Mouse (Mus musculus) left cerebral cortex, adult 2 months (tissue): ENCODE data around the gene Msi2. TPM values are rescaled to one million over a fixed set of nuclear protein-coding genes. Genes with fewer than 3 reads are reported as not detected.

ENCODE experiments used
- DNase-seq, 2 experiments: peaks; one replicate each; pipeline ENCODE4 v3.0.0; 2021 to 2022; ENCODE audit warnings: low spot score in 2 of 2, mixed read lengths in 1 of 2; ENCODE audit errors: extremely low spot score in 1 of 2
- H3K27ac ChIP-seq: fragments of 200-600 bp; 2 replicates; pipeline ENCODE4 v1.8.1; 2022
- H3K4me3 ChIP-seq: fragments of 200-600 bp; 2 replicates; pipeline ENCODE4 v1.8.1; 2022
- CTCF ChIP-seq: fragments of 200-600 bp; IDR thresholded peaks from 2 replicates; pipeline ENCODE4 v1.8.1; 2022; ENCODE audit warnings: antibody characterized with exemption, mild to moderate bottlenecking, moderate library complexity
- intact Hi-C: fragments of 180-260 bp; cut with DNase I; formaldehyde crosslinking; loops from one replicate; pipeline ENCODE4 v1.15.1; 2025
- total RNA-seq, 2 experiments: library from RNA; stranded (reverse); gene quantifications; 2 replicates each; pipeline ENCODE4 v1.2.3; 2021

The Msi2 gene
- total RNA-seq, 2 experiments from 2014 or later: 126 to 140 TPM

DNA sequence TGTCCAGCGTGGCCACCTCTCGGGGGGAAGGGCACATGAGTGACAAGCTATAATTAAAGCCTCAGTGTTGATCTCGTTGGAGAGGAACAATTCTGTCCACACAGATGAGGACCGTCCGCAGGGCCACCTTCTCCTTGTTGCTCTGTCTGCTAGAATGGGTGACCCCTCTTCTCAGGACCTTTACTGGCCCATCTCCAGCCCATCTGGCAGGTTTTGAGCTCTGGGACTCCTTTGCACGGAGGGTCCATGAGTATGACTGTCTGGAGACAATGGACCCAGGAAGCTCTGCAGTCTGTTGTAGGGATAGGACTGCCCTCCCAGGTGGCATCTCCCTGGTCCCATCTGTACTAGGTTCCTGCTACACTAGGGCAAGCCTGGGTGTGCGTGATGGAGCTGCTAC is 406.7 kb downstream of the Msi2 start:
- DNase-seq: no peak
- Histone ChIP-seq H3K4me3 (no peak overlapping the region), H3K27ac (no peak overlapping the region)
- intact Hi-C loops: no loop called here
- no peak for TF ChIP-seq CTCF

GRCm38 (mm10) chr11:88310773-88311172 is 407.5 kb downstream of the Msi2 start:
- DNase-seq: no peak
- intact Hi-C loops: no loop called here

DNA sequence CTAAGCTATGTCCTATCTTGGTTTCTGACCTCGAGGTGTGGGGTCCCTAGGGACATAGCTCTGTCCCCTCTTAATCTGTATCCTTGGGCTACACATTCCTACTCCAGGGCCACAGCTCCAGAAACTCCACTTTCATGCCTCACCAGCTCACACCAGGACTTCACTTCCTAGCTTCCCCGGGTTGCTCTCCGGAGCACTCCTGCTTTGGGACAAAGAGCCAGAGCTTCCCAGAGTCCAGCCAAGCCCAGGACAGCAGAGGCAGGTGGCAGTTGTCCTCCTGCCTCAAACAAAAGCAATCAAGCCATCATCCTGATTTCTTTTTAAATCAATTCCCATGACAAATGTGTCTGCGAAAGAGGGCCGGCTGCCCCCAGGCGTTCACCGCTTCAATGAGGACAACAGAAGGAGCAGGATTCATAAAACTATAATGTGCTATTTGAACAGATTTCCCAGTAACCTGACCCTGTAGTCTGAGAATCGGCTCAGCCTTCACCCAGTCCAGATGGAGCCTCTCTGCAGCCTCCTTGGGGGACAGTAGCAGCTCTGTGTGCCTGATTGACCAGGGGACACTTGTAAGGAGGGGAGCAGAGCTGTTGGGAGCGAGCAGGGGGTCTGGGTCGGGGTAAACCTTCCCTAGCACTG is 409.1 kb downstream of the Msi2 start:
- H3K27ac ChIP-seq: no peak overlapping the region
- no peak for TF ChIP-seq CTCF
- intact Hi-C loops: no loop called here
- no peak overlapping the region for H3K4me3 ChIP-seq
- no peak for DNase-seq

More at GRCm38 (mm10) chr11:88310773-88311172, 407.5 kb downstream of the Msi2 start:
- H3K27ac ChIP-seq: no peak overlapping the region
- H3K4me3 ChIP-seq: no peak overlapping the region
- no peak for TF ChIP-seq CTCF

GRCm38 (mm10) chr11:88307616-88308543 is 410.4 kb downstream of the Msi2 start:
- intact Hi-C loops: no loop called here
- Histone ChIP-seq H3K4me3 (no peak overlapping the region), H3K27ac (no peak overlapping the region)
- no peak for DNase-seq
- peak; percentile 31 for TF ChIP-seq CTCF

DNA sequence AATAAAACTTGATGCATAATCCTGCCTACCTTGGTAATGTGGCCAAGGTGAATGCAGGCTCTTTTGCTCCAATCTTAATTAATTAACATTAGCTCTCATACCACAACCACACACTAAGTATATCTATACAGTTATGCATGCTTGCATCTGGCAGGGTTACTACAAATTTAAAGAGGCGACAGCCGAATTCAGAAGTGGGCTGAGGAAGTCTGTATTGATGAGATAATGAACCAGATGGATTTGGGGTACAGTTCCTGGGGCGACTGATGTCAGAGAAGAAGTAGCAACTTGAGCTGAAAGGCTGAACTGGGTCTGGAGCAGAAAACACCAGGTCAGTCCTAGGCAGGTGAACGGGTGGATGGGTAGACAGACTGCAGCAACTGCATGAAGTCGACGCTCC is 412.6 kb downstream of the Msi2 start:
- DNase-seq: no peak
- no peak for TF ChIP-seq CTCF
- no peak overlapping the region for H3K27ac ChIP-seq

GRCm38 (mm10) chr11:88301619-88302018 is 416.7 kb downstream of the Msi2 start:
- no peak for TF ChIP-seq CTCF
- no peak overlapping the region for H3K4me3 ChIP-seq
- no peak overlapping the region for H3K27ac ChIP-seq
- DNase-seq: no peak
- intact Hi-C loops: no loop called here

More for the DNA sequence above, 412.6 kb downstream of the Msi2 start:
- intact Hi-C loops: no loop called here
- H3K4me3 ChIP-seq: no peak overlapping the region

- no peak overlapping the region for H3K27ac ChIP-seq
- intact Hi-C loops: no loop called here
- DNase-seq: no peak
- no peak overlapping the region for H3K4me3 ChIP-seq
- TF ChIP-seq CTCF: no peak
Observed at GRCm38 (mm10) chr11:88299345-88299744, 419.0 kb downstream of the Msi2 start.

- H3K4me3 ChIP-seq: no peak overlapping the region
- DNase-seq: no peak
- intact Hi-C loops: no loop called here
- peak; percentile 10; the same call in 1 of the 2 replicates for TF ChIP-seq CTCF
- no peak overlapping the region for H3K27ac ChIP-seq
Observed at GRCm38 (mm10) chr11:88297526-88297925, 420.8 kb downstream of the Msi2 start.

DNA sequence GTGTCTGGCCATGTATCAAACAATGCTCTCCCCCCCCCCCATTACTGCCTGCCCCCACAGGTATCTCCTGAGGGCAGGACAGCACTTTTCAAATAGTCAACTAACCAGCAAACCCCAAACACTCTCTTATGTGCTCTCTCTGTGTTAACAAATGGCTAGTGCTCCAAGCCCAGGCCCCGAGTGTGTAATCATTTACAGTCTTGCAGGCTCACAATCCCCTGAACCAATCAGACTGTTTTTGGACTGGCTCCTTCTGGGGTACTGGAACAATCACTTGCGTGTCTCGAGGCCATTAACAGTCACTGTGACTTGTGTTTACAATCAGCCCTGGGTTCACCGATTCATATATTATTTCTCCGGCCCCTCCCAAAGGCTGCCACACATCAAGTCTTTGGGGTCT is 423.0 kb downstream of the Msi2 start:
- TF ChIP-seq CTCF: no peak
- Histone ChIP-seq H3K27ac (no peak overlapping the region), H3K4me3 (no peak overlapping the region)
- intact Hi-C loops: no loop called here
- DNase-seq: no peak

- Histone ChIP-seq H3K27ac (no peak overlapping the region), H3K4me3 (no peak overlapping the region)
- no peak for DNase-seq
- intact Hi-C loops: loop anchor here (5.0 kb wide), 1 partner anchor 118 kb away; no protein-coding TSS in a partner anchor
- TF ChIP-seq CTCF: no peak
Observed at GRCm38 (mm10) chr11:88294394-88294710, 424.0 kb downstream of the Msi2 start.

DNA sequence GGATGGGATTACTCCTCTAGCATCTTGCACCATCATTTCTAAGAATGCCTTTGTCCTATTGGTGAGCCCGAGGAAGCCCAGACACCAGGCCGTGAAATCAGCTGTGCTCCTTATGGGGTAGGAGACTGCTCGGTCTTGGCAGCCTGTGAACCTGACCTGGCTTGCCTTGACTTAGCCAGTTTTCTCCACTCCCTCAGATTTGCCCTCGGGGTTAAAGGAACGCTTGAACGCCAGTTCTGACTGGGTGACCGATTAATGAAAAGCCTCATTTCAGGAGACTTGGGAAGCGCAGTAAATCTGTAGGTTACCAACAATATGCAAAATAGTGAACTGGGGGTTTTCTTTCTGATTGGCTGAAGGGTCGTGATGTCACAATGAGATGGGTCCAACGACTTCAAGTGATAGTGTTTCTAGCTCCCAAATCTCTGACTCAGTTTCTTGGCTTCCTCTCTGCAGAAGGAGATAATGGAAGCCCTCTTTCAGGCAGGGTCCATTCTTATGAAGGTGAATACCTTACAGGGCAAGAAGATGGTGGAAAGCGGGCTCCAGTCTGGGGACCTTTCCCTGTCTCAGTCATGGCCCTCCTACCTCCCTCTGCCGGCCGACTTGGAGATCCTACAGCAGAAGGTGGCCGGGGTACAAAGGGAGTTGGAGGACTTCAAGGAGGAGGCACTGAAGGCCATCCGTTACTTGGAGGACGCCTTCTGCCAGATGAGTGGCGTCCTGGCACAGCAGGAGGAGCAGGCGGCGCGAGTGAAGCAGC is 424.5 kb downstream of the Msi2 start, which contains the start of gene Ccdc182:
TSS of gene Ccdc182 (plus strand) at position 428 of the 763 bp plus-strand sequence.
- DNase-seq: no peak
- Histone ChIP-seq H3K27ac (no peak within 1 kb of the TSS), H3K4me3 (no peak within 1 kb of the TSS)
- intact Hi-C loops: loop anchor here (5.0 kb wide), 1 partner anchor 118 kb away; no protein-coding TSS in a partner anchor
- TF ChIP-seq CTCF: no peak
